Mouse (Mus musculus) lung, embryonic 14.5 days (tissue): ENCODE measurements at regions not wholly inside any gene's neighbourhood (a gene's known extent, or its start where the extent isn't known, plus 50 kb on each side); places are given as distances from the start of the nearest gene placed in this dataset.

ENCODE experiments used
- ATAC-seq: fragments of 200-750 bp; cut with Nextera tagmentation; 2 replicates; pipeline ENCODE4 v1.8.0; 2017; ENCODE audit warnings: mild to moderate bottlenecking, moderate TSS enrichment, moderate library complexity; ENCODE audit not compliant: insufficient read depth
- DNase-seq: peaks from one replicate; pipeline ENCODE4 v3.0.0-alpha.2; 2015
- H3K27ac ChIP-seq: fragments of 300-500 bp; sonication (generic); 2 replicates; pipeline ENCODE4 v1.5.1; 2014; ENCODE audit warnings: low read depth, mild to moderate bottlenecking, moderate library complexity
- H3K27me3 ChIP-seq: fragments of 300-500 bp; sonication (generic); 2 replicates; pipeline ENCODE4 v1.6.1; 2014; ENCODE audit warnings: low read length, control low read depth; ENCODE audit not compliant: insufficient read depth
- H3K36me3 ChIP-seq: fragments of 300-500 bp; sonication (generic); 2 replicates; pipeline ENCODE4 v1.6.1; 2014; ENCODE audit warnings: control low read depth; ENCODE audit not compliant: insufficient read depth
- H3K4me1 ChIP-seq: fragments of 300-500 bp; sonication (generic); 2 replicates; pipeline ENCODE4 v1.6.1; 2014; ENCODE audit warnings: antibody characterized with exemption, control low read depth; ENCODE audit not compliant: insufficient read depth
- H3K4me2 ChIP-seq: fragments of 300-500 bp; sonication (generic); 2 replicates; pipeline ENCODE4 v1.6.1; 2014; ENCODE audit warnings: mild to moderate bottlenecking
- H3K4me3 ChIP-seq: fragments of 300-500 bp; sonication (generic); 2 replicates; pipeline ENCODE4 v1.5.1; 2014; ENCODE audit warnings: low read depth, low read length
- H3K9ac ChIP-seq: fragments of 300-500 bp; sonication (generic); 2 replicates; pipeline ENCODE4 v1.6.1; 2014
- H3K9me3 ChIP-seq: fragments of 300-500 bp; sonication (generic); 2 replicates; pipeline ENCODE4 v1.6.1; 2016; ENCODE audit warnings: low read depth, low read length, control low read depth
- CTCF ChIP-seq: IDR thresholded peaks from 2 replicates; pipeline ENCODE4 v1.5.1; 2016; ENCODE audit warnings: antibody characterized with exemption, low read depth
- WGBS: fragments of 180-500 bp; shearing (Covaris S2); extraction: QIAGEN DNeasy Blood & Tissue Kit; methylation state at CpG from one replicate; pipeline ENCODE4 v1.1.7; 2014; 5-methylcytosine and 5-hydroxymethylcytosine counted together

DNA sequence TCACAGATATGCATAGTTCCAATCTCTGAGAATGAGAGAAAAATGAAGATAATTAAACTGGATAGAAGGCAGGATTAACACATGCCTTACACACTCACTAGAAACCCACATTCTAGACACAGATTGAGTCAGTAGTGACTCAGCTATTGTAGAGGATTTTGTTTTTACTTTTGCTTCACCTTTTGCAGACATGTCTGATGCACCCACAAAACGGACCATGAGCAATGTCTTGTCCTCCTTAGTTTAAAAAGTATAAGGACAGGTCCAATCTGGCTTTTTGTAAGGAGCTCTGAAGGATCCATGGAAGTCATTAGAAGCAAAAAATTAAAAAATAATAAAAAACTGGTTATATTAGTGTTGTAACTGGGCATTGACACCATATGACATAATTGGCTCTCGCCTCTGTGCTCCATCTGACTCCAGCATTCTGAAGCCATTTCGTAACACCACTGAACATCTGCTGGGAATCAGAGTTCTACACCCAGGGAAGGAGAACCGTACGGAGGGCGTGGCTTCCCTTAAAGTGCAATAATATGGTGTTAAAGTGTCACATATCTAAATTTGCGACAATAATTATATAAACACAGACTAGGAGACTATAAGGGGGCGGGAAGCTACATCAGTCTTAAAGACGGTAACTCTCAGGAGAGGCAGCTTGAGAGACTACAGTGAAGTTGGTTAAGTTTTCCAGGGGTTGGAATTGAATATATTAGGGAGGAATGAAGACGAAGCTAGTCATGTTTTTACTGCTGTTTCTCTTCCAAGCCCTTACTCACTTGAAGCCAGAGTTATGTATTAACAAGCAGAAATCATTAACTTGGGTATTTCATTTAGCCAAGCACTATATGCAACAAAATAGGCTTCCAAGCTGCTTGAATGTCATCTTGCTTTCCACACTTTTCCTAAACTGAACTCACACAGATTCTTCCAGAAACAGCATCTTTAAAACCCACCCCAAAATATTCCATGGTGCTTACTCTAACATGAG is 558.0 kb downstream of the Ebf1 start:
- ATAC-seq: peak; percentile 66
- Histone ChIP-seq H3K4me3 (no peak overlapping the region), H3K9me3 (no peaks in the 10 kb centered on the region), H3K9ac (no peak overlapping the region), H3K4me2 (no peak overlapping the region), H3K27ac (no peak overlapping the region; the same call in 1 of the 2 replicates), H3K36me3 (no peaks in the 10 kb centered on the region), H3K27me3 (no peaks in the 10 kb centered on the region), H3K4me1 (no peaks in the 10 kb centered on the region; the same call in 1 of the 2 replicates)
- WGBS: 40% methylated on average over 10 of the region's 10 CpGs
- TF ChIP-seq CTCF: no peak
- peak; percentile 78 for DNase-seq

- Histone ChIP-seq H3K9ac (no peak overlapping the region), H3K27me3 (no peaks in the 10 kb centered on the region), H3K4me1 (no peaks in the 10 kb centered on the region; the same call in 1 of the 2 replicates), H3K4me2 (no peak overlapping the region), H3K4me3 (no peak overlapping the region), H3K27ac (no peak overlapping the region), H3K36me3 (no peaks in the 10 kb centered on the region), H3K9me3 (no peaks in the 10 kb centered on the region)
- TF ChIP-seq CTCF: no peak
- ATAC-seq: no peak
- DNase-seq: no peak
- WGBS: 91% methylated on average over 3 of the region's 3 CpGs
These were observed 559.9 kb downstream of the Ebf1 start for GRCm38 (mm10) chr11:45176971-45177370.

- TF ChIP-seq CTCF: no peak
- no peak overlapping the region for H3K4me3 ChIP-seq
- no peak overlapping the region for H3K4me2 ChIP-seq
- H3K27me3 ChIP-seq: no peaks in the 10 kb centered on the region
- WGBS: 67% methylated on average over 7 of the region's 7 CpGs
- H3K27ac ChIP-seq: no peak overlapping the region
- H3K36me3 ChIP-seq: no peaks in the 10 kb centered on the region
- H3K4me1 ChIP-seq: no peaks in the 10 kb centered on the region; the same call in 1 of the 2 replicates
- ATAC-seq (no peak), DNase-seq (no peak)
- no peak overlapping the region for H3K9ac ChIP-seq
- no peaks in the 10 kb centered on the region for H3K9me3 ChIP-seq
These were observed 560.9 kb downstream of the Ebf1 start for GRCm38 (mm10) chr11:45178036-45178435.

DNA sequence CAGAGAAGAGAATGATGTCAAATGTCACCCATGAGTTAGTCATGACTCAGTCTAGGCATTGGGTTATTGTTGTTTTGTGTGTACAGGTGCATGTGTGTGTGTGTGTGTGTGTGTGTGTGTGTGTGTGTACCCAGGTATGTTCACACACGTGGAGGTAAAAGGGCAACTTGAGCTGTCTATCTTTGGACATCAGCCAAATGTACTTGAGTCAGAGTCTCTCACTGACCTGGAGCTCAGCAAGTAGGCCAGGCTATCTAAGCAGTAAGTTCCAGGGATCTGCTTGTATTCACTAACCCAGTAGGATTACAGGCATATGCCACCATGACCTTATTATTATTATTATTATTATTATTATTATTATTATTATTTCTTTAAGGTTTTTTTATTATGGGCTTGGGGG is 561.9 kb downstream of the Ebf1 start:
- H3K9ac ChIP-seq: no peak overlapping the region
- ATAC-seq: no peak
- no peak overlapping the region for H3K4me2 ChIP-seq
- H3K4me1 ChIP-seq: no peaks in the 10 kb centered on the region; the same call in 1 of the 2 replicates
- no peak overlapping the region for H3K4me3 ChIP-seq
- no peaks in the 10 kb centered on the region for H3K27me3 ChIP-seq
- TF ChIP-seq CTCF: no peak
- WGBS: 72% methylated on average over 1 of the region's 1 CpGs
- no peaks in the 10 kb centered on the region for H3K36me3 ChIP-seq
- no peaks in the 10 kb centered on the region for H3K9me3 ChIP-seq
- no peak overlapping the region for H3K27ac ChIP-seq
- DNase-seq: no peak

GRCm38 (mm10) chr11:45190601-45191370 is 573.7 kb downstream of the Ebf1 start:
- Histone ChIP-seq H3K4me3 (no peak overlapping the region), H3K9me3 (no peaks in the 10 kb centered on the region), H3K4me2 (no peak overlapping the region), H3K27ac (no peak overlapping the region), H3K9ac (no peak overlapping the region), H3K36me3 (no peaks in the 10 kb centered on the region), H3K27me3 (no peaks in the 10 kb centered on the region), H3K4me1 (no peaks in the 10 kb centered on the region)
- WGBS: 64% methylated on average over 14 of the region's 14 CpGs
- no peak for TF ChIP-seq CTCF
- ATAC-seq (no peak), DNase-seq (no peak)

- Histone ChIP-seq H3K27ac (no peak overlapping the region), H3K9ac (no peak overlapping the region), H3K36me3 (no peaks in the 10 kb centered on the region), H3K27me3 (no peaks in the 10 kb centered on the region), H3K4me1 (no peaks in the 10 kb centered on the region), H3K9me3 (no peaks in the 10 kb centered on the region), H3K4me2 (no peak overlapping the region), H3K4me3 (no peak overlapping the region)
- WGBS: 54% methylated on average over 12 of the region's 12 CpGs
- no peak for TF ChIP-seq CTCF
- ATAC-seq (no peak), DNase-seq (no peak)
These were observed 574.5 kb downstream of the Ebf1 start for GRCm38 (mm10) chr11:45191392-45192189.
